Mouse (Mus musculus) cortical plate, adult 2 months (tissue): ENCODE data around the gene Sema6b.

Source experiments
- CTCF ChIP-seq: fragments of 200-500 bp; IDR thresholded peaks from 2 replicates; pipeline ENCODE4 v1.5.1; 2011; ENCODE audit warnings: mild to moderate bottlenecking, control low read depth, low read length; ENCODE audit not compliant: insufficient read depth; ENCODE audit errors: extremely low read depth
- POLR2A ChIP-seq: fragments of 200-500 bp; IDR thresholded peaks from 2 replicates; pipeline ENCODE4 v1.6.1; 2011; ENCODE audit warnings: mild to moderate bottlenecking, low read length, control low read depth; ENCODE audit not compliant: insufficient read depth; ENCODE audit errors: extremely low read depth

GRCm38 (mm10) chr17:56110571-56110970 lies 29.6 kb downstream of the Sema6b start:
- no peak for TF ChIP-seq CTCF
- no peak for TF ChIP-seq POLR2A
